ENCODE assay signal across 22 mouse cellular contexts in genomic region chr15:80482348-80482747, GRCm38 (mm10).
DNase-seq lines count a peak whose midpoint lies in the region; ATAC-seq lines count a peak whose summit lies in the region.
"Had no signal": no experiment of that assay in that cellular context is flagged by ENCODE, and none has a peak within 500 bp of the region (broad histone marks: within the 10 kb centered on the region; RNA-seq: fewer than 3 reads in every experiment).

No protein-coding gene starts in this region.

- no peak for ATAC-seq in forebrain, embryonic 15.5 days (replicated peaks)
- ATAC-seq in forebrain, embryonic 13.5 days = no peak
- ATAC-seq in midbrain, embryonic 15.5 days (replicated peaks) = no peak
- no peak for ATAC-seq in midbrain, embryonic 12.5 days (ENCODE audit: low FRiP score, low read depth)
- ATAC-seq in midbrain, embryonic 14.5 days (ENCODE audit: low FRiP score, low TSS enrichment) = no peak
- no peak for ATAC-seq in liver, embryonic 12.5 days
- ATAC-seq in megakaryocyte, adult 5-6 weeks (ENCODE audit: poor library complexity, severe bottlenecking) = no peak
- ATAC-seq: CD4-positive, CD25-positive, alpha-beta regulatory T cell, adult 4 months had no signal

- DNase-seq in midbrain, embryonic 10.5 days (ENCODE audit: low spot score) = no peak
- peak; percentile 40 for DNase-seq in midbrain, embryonic 14.5 days
- DNase-seq: adrenal gland, adult 2 months; adrenal gland, postnatal 14 days; cerebellum, adult 11-12 months; cerebellum, adult 8-10 months; cerebellum, postnatal 36 days; embryo, embryonic 11 days; gastrocnemius, adult 2 months; gastrocnemius, postnatal 14 days; heart, adult 11 months had no signal

- peaks cover 27% of the 10 kb centered on the region for H3K4me1 ChIP-seq in forebrain, embryonic 15.5 days
- peaks cover 30% of the 10 kb centered on the region for H3K4me1 ChIP-seq in forebrain, embryonic 13.5 days
- peaks cover 30% of the 10 kb centered on the region for H3K4me1 ChIP-seq in midbrain, embryonic 10.5 days
- H3K4me1 ChIP-seq in midbrain, embryonic 15.5 days = peaks cover 26% of the 10 kb centered on the region
- H3K4me1 ChIP-seq in midbrain, embryonic 12.5 days = peaks cover 21% of the 10 kb centered on the region
- peaks cover 29% of the 10 kb centered on the region for H3K4me1 ChIP-seq in midbrain, embryonic 14.5 days (ENCODE audit: control insufficient read depth, insufficient read depth, low read length)
- 0 out of 2 replicates have a peak, but pooled peaks cover 3% of the 10 kb centered on the region for H3K4me1 ChIP-seq in liver, embryonic 12.5 days

- no peaks in the 10 kb centered on the region for H3K9me3 ChIP-seq in forebrain, embryonic 15.5 days
- H3K9me3 ChIP-seq in forebrain, embryonic 13.5 days (replicated peaks) = no peaks in the 10 kb centered on the region
- no peaks in the 10 kb centered on the region for H3K9me3 ChIP-seq in midbrain, embryonic 10.5 days (replicated peaks)
- no peaks in the 10 kb centered on the region for H3K9me3 ChIP-seq in midbrain, embryonic 15.5 days
- H3K9me3 ChIP-seq in midbrain, embryonic 12.5 days = no peaks in the 10 kb centered on the region
- no peaks in the 10 kb centered on the region for H3K9me3 ChIP-seq in midbrain, embryonic 14.5 days (ENCODE audit: control insufficient read depth, low read length)
- H3K9me3 ChIP-seq in liver, embryonic 12.5 days (replicated peaks) = no peaks in the 10 kb centered on the region
- H3K9me3 ChIP-seq: embryonic facial prominence, embryonic 15.5 days; forebrain, embryonic 12.5 days; hindbrain, embryonic 15.5 days had no signal

- no peak overlapping the region for H3K4me2 ChIP-seq in forebrain, embryonic 15.5 days (replicated peaks)
- no peak overlapping the region for H3K4me2 ChIP-seq in forebrain, embryonic 13.5 days
- no peak overlapping the region for H3K4me2 ChIP-seq in midbrain, embryonic 15.5 days
- no peak overlapping the region for H3K4me2 ChIP-seq in midbrain, embryonic 12.5 days (replicated peaks)
- no peak overlapping the region for H3K4me2 ChIP-seq in midbrain, embryonic 14.5 days (ENCODE audit: low read length)
- no peak overlapping the region for H3K4me2 ChIP-seq in liver, embryonic 12.5 days
- H3K4me2 ChIP-seq: embryonic facial prominence, embryonic 15.5 days; forebrain, embryonic 12.5 days; heart, embryonic 11.5 days; hindbrain, embryonic 15.5 days had no signal

- H3K9ac ChIP-seq in forebrain, embryonic 15.5 days (replicated peaks) = no peak overlapping the region
- H3K9ac ChIP-seq in forebrain, embryonic 13.5 days = no peak overlapping the region
- no peak overlapping the region for H3K9ac ChIP-seq in midbrain, embryonic 15.5 days
- no peak overlapping the region for H3K9ac ChIP-seq in midbrain, embryonic 12.5 days (replicated peaks)
- no peak overlapping the region for H3K9ac ChIP-seq in midbrain, embryonic 14.5 days (replicated peaks; ENCODE audit: low read length)
- H3K9ac ChIP-seq in liver, embryonic 12.5 days = no peak overlapping the region
- H3K9ac ChIP-seq: embryonic facial prominence, embryonic 15.5 days; forebrain, embryonic 12.5 days; hindbrain, embryonic 15.5 days had no signal

- WGBS in forebrain, embryonic 15.5 days = 63% methylated on average over 8 of the region's 8 CpGs
- WGBS in forebrain, embryonic 13.5 days = 70% methylated on average over 8 of the region's 8 CpGs
- 70% methylated on average over 8 of the region's 8 CpGs for WGBS in midbrain, embryonic 10.5 days
- WGBS in midbrain, embryonic 15.5 days = 34% methylated on average over 8 of the region's 8 CpGs
- WGBS in midbrain, embryonic 12.5 days = 51% methylated on average over 8 of the region's 8 CpGs
- WGBS in midbrain, embryonic 14.5 days = 37% methylated on average over 8 of the region's 8 CpGs
- 64% methylated on average over 8 of the region's 8 CpGs for WGBS in liver, embryonic 12.5 days (ENCODE audit: insufficient replicate concordance)

- H3K27me3 ChIP-seq in forebrain, embryonic 15.5 days = no peaks in the 10 kb centered on the region
- peaks cover 7% of the 10 kb centered on the region; the same call in 1 of the 2 replicates for H3K27me3 ChIP-seq in forebrain, embryonic 13.5 days
- H3K27me3 ChIP-seq in midbrain, embryonic 10.5 days (ENCODE audit: low read depth, poor library complexity, severe bottlenecking) = no peaks in the 10 kb centered on the region
- no peaks in the 10 kb centered on the region for H3K27me3 ChIP-seq in midbrain, embryonic 15.5 days (replicated peaks)
- 0 out of 2 replicates have a peak, but pooled peaks cover 6% of the 10 kb centered on the region for H3K27me3 ChIP-seq in midbrain, embryonic 12.5 days
- no peaks in the 10 kb centered on the region for H3K27me3 ChIP-seq in midbrain, embryonic 14.5 days (ENCODE audit: control insufficient read depth, insufficient read depth, low read length)
- peaks cover 6% of the 10 kb centered on the region for H3K27me3 ChIP-seq in liver, embryonic 12.5 days (replicated peaks)
- H3K27me3 ChIP-seq: embryonic facial prominence, embryonic 15.5 days; forebrain, embryonic 12.5 days; hindbrain, embryonic 15.5 days had no signal

- H3K27ac ChIP-seq in forebrain, embryonic 15.5 days (replicated peaks) = 0 out of 2 replicates have a peak overlapping the region, but pooled peaks have one; percentile 4
- H3K27ac ChIP-seq in forebrain, embryonic 13.5 days = no peak overlapping the region
- 0 out of 2 replicates have a peak overlapping the region, but pooled peaks have one; percentile 17 for H3K27ac ChIP-seq in midbrain, embryonic 10.5 days (replicated peaks)
- H3K27ac ChIP-seq in midbrain, embryonic 15.5 days = no peak overlapping the region
- H3K27ac ChIP-seq in midbrain, embryonic 12.5 days (replicated peaks) = 0 out of 2 replicates have a peak overlapping the region, but pooled peaks have one; percentile 25
- peak overlapping the region; percentile 14; the same call in 1 of the 2 replicates for H3K27ac ChIP-seq in midbrain, embryonic 14.5 days (replicated peaks; ENCODE audit: low read depth, low read length)
- no peak overlapping the region for H3K27ac ChIP-seq in liver, embryonic 12.5 days
- H3K27ac ChIP-seq: embryonic facial prominence, embryonic 15.5 days; forebrain, embryonic 12.5 days; gastrocnemius, adult 2 months; hindbrain, embryonic 15.5 days had no signal

- H3K36me3 ChIP-seq in forebrain, embryonic 15.5 days = no peaks in the 10 kb centered on the region
- H3K36me3 ChIP-seq in forebrain, embryonic 13.5 days (ENCODE audit: poor library complexity, severe bottlenecking) = no peaks in the 10 kb centered on the region
- no peaks in the 10 kb centered on the region for H3K36me3 ChIP-seq in midbrain, embryonic 10.5 days
- no peaks in the 10 kb centered on the region for H3K36me3 ChIP-seq in midbrain, embryonic 15.5 days (replicated peaks)
- H3K36me3 ChIP-seq in midbrain, embryonic 12.5 days = no peaks in the 10 kb centered on the region
- no peaks in the 10 kb centered on the region for H3K36me3 ChIP-seq in midbrain, embryonic 14.5 days (ENCODE audit: control insufficient read depth, insufficient read depth, low read length)
- no peaks in the 10 kb centered on the region for H3K36me3 ChIP-seq in liver, embryonic 12.5 days
- H3K36me3 ChIP-seq: embryonic facial prominence, embryonic 15.5 days; forebrain, embryonic 12.5 days; hindbrain, embryonic 15.5 days had no signal

- H3K4me3 ChIP-seq in forebrain, embryonic 15.5 days = no peak overlapping the region
- H3K4me3 ChIP-seq in forebrain, embryonic 13.5 days = no peak overlapping the region
- H3K4me3 ChIP-seq in midbrain, embryonic 10.5 days = no peak overlapping the region
- H3K4me3 ChIP-seq in midbrain, embryonic 15.5 days = no peak overlapping the region
- H3K4me3 ChIP-seq in midbrain, embryonic 12.5 days = no peak overlapping the region
- H3K4me3 ChIP-seq in midbrain, embryonic 14.5 days (replicated peaks; ENCODE audit: low read depth, low read length) = no peak overlapping the region
- H3K4me3 ChIP-seq in liver, embryonic 12.5 days = no peak overlapping the region
- H3K4me3 ChIP-seq: embryonic facial prominence, embryonic 15.5 days; forebrain, embryonic 12.5 days; gastrocnemius, adult 2 months; hindbrain, embryonic 15.5 days had no signal

Comparison
In these comparisons a context has a peak if more than half of its experiments do, and no peak if none do; other contexts are left out.
1. H3K27ac ChIP-seq: peak in forebrain, embryonic 15.5 days (single experiment), midbrain, embryonic 10.5 days (single experiment), midbrain, embryonic 12.5 days (single experiment) and midbrain, embryonic 14.5 days (single experiment); none in forebrain, embryonic 13.5 days (single experiment), midbrain, embryonic 15.5 days (single experiment) and liver, embryonic 12.5 days (single experiment).